Mouse (Mus musculus) thymus, adult 18-20 months (tissue): Measurements from ENCODE around the gene Fbxw11.

Experiments
- DNase-seq, 2 experiments: peaks; one replicate each; pipeline ENCODE4 v3.0.0; 2022; ENCODE audit warnings: mixed read lengths in 2 of 2

Fbxw11 gene

GRCm38 (mm10) chr11:32625677-32626076, 16.8 kb upstream of the Fbxw11 start:
- DNase-seq: peak; percentile 35 to 40

- DNase-seq: no peak
Observed at GRCm38 (mm10) chr11:32626079-32626478, 16.4 kb upstream of the Fbxw11 start.

GRCm38 (mm10) chr11:32627900-32628299, 14.6 kb upstream of the Fbxw11 start:
- no peak for DNase-seq

GRCm38 (mm10) chr11:32629713-32630211, 12.8 kb upstream of the Fbxw11 start:
- DNase-seq: no peak

- DNase-seq: no peak
Observed at GRCm38 (mm10) chr11:32632671-32633070, 9.9 kb upstream of the Fbxw11 start.

- DNase-seq: no peak
Observed at GRCm38 (mm10) chr11:32633542-32633941, 9.0 kb upstream of the Fbxw11 start.

GRCm38 (mm10) chr11:32634143-32634542, 8.4 kb upstream of the Fbxw11 start:
- DNase-seq: no peak

- DNase-seq: no peak
Observed at GRCm38 (mm10) chr11:32634842-32635241, 7.7 kb upstream of the Fbxw11 start.

GRCm38 (mm10) chr11:32636275-32636674, 6.2 kb upstream of the Fbxw11 start:
- no peak for DNase-seq

GRCm38 (mm10) chr11:32638521-32639255, 3.8 kb upstream of the Fbxw11 start:
- DNase-seq: no peak

GRCm38 (mm10) chr11:32640617-32641016, 1.9 kb upstream of the Fbxw11 start:
- DNase-seq: no peak

GRCm38 (mm10) chr11:32642899-32643886, 669 bp downstream of the Fbxw11 start:
- DNase-seq: peak; percentile 37 to 50

GRCm38 (mm10) chr11:32644010-32644409, 1.5 kb downstream of the Fbxw11 start:
- no peak for DNase-seq

- DNase-seq: no peak
Observed at GRCm38 (mm10) chr11:32647265-32647664, 4.7 kb downstream of the Fbxw11 start.

- no peak for DNase-seq
Observed at GRCm38 (mm10) chr11:32650236-32650749, 7.8 kb downstream of the Fbxw11 start.

- no peak for DNase-seq
Observed at GRCm38 (mm10) chr11:32650893-32651590, 8.5 kb downstream of the Fbxw11 start.

GRCm38 (mm10) chr11:32651723-32652122, 9.2 kb downstream of the Fbxw11 start:
- no peak for DNase-seq

- no peak for DNase-seq
Observed at GRCm38 (mm10) chr11:32662082-32662656, 19.6 kb downstream of the Fbxw11 start.

- no peak for DNase-seq
Observed at GRCm38 (mm10) chr11:32665639-32666038, 23.1 kb downstream of the Fbxw11 start.

GRCm38 (mm10) chr11:32666983-32667382, 24.5 kb downstream of the Fbxw11 start:
- no peak for DNase-seq

GRCm38 (mm10) chr11:32671480-32671879, 29.0 kb downstream of the Fbxw11 start:
- DNase-seq: no peak

- DNase-seq: no peak
Observed at GRCm38 (mm10) chr11:32676777-32677176, 34.3 kb downstream of the Fbxw11 start.
